Mouse (Mus musculus) heart, postnatal 0 days (tissue): ENCODE data around the gene Fkbp5.

ENCODE experiments used
- CTCF ChIP-seq: IDR thresholded peaks from 2 replicates; pipeline ENCODE4 v1.5.1; 2016; ENCODE audit warnings: antibody characterized with exemption, control low read depth, low read depth
- EP300 ChIP-seq: IDR thresholded peaks from 2 replicates; pipeline ENCODE4 v1.6.1; 2016; ENCODE audit warnings: antibody characterized with exemption, low read depth

DNA sequence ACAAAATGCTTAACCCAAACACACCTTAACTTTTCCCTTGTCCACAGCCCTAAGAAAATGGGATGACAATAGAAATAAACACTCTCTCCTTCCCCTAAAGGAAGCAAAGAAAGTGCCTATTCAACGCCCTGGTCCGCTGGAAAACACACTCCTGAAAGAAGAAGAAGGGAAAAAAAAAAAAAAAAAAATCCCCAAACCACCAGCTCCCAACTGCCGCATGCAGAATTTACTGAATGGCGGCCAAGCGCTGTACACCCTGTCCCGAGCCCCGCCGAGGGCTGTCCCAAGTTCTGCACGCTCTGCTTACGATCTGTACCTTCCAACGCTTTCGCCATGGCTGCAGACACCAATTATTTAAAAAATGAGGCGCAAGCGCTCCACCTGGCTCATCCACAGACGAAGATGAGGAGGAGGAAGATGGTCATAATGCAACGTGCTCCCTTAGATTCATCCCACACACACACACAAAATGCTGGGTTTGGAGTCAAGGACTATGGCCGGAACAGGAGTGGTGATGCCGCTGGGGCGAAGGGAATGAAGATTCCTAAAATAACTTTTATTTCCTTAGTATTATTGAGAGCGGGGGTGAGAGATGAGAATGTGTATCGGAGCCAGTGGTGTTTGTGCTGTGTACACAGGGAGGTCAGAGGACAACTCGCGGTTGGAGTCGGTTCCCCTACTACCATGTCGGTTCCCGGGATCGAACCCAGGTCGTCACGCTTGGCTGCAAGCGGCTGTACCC, 32.5 kb downstream of the Fkbp5 start:
- TF ChIP-seq CTCF (no peak), EP300 (no peak)
